Mouse (Mus musculus) heart, adult 2 months (tissue): Measurements from ENCODE around the gene Insm1.

Experiments used
- CTCF ChIP-seq: fragments of 200-600 bp; IDR thresholded peaks from 2 replicates; pipeline ENCODE4 v1.8.1; 2022; ENCODE audit warnings: antibody characterized with exemption, mild to moderate bottlenecking, moderate library complexity
- EP300 ChIP-seq: fragments of 200-500 bp; IDR thresholded peaks from 2 replicates; pipeline ENCODE4 v1.6.1; 2011; ENCODE audit warnings: low read depth, low read length, control low read depth; ENCODE audit not compliant: insufficient read depth
- POLR2A ChIP-seq: fragments of 200-500 bp; IDR thresholded peaks from 2 replicates; pipeline ENCODE4 v1.6.1; 2011; ENCODE audit warnings: mild to moderate bottlenecking, low read depth, low read length, control low read depth; ENCODE audit not compliant: insufficient read depth

GRCm38 (mm10) chr2:146227646-146228045, 5.9 kb downstream of the Insm1 start:
- TF ChIP-seq POLR2A (no peak), CTCF (no peak), EP300 (no peak)
